Mouse (Mus musculus): ENCODE results near the gene Gja5. TPM values are rescaled to one million over a fixed set of nuclear protein-coding genes. Genes with fewer than 3 reads are reported as not detected.
"Not testable (repeated sequence)": the region's sequence is repeated elsewhere in the genome, so short reads cannot be mapped to it uniquely, and the experiment has no call there.

The Gja5 gene
- total RNA-seq, 2 experiments from 2014 or later: 0.70 to 0.75 TPM

DNA sequence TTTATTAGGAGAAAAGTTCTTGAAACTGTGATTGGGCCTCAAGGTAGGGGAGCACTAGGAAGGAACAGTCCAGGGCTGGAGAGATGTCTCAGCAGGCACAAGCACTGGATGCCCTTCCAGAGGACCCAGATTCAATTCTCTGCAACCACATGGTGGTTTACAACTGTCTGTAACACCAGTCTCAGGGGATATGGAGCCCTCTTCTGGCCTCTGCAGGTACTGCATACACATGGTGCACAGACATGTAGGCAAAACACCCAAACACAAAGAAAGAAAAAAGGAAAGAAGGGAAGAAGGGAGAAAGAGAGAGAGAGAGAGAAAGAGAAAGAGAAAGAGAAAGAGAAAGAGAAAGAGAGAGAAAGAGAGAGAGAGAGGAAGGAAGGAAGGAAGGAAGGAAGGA is 143.9 kb downstream of the Gja5 start:
- TF ChIP-seq CTCF (IDR thresholded peaks at IDR 0.05): peak; percentile 7
- intact Hi-C loops (cut with DNase I): no loop called here
- Histone ChIP-seq H3K4me3 (no peak overlapping the region), H3K27ac (no peak overlapping the region)
- no peak for DNase-seq (ENCODE audit: extremely low spot score in 1 of 2, low spot score in 2 of 2)

DNA sequence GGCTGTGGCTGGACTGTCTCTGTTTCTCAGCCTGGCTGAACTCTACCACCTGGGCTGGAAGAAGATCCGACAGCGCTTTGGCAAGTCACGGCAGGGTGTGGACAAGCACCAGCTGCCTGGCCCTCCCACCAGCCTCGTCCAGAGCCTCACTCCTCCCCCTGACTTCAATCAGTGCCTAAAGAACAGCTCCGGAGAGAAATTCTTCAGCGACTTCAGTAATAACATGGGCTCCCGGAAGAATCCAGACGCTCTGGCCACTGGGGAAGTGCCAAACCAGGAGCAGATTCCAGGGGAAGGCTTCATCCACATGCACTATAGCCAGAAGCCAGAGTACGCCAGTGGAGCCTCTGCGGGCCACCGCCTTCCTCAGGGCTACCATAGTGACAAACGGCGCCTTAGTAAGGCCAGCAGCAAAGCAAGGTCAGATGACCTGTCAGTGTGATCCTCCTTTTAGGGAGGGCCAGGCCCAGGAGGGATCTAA is 146.8 kb downstream of the Gja5 start:
- Histone ChIP-seq H3K27ac (no peak overlapping the region), H3K4me3 (no peak overlapping the region)
- intact Hi-C loops (cut with DNase I): no loop called here
- TF ChIP-seq CTCF (IDR thresholded peaks at IDR 0.05): no peak
- no peak for DNase-seq (ENCODE audit: extremely low spot score in 1 of 2, low spot score in 2 of 2)

DNA sequence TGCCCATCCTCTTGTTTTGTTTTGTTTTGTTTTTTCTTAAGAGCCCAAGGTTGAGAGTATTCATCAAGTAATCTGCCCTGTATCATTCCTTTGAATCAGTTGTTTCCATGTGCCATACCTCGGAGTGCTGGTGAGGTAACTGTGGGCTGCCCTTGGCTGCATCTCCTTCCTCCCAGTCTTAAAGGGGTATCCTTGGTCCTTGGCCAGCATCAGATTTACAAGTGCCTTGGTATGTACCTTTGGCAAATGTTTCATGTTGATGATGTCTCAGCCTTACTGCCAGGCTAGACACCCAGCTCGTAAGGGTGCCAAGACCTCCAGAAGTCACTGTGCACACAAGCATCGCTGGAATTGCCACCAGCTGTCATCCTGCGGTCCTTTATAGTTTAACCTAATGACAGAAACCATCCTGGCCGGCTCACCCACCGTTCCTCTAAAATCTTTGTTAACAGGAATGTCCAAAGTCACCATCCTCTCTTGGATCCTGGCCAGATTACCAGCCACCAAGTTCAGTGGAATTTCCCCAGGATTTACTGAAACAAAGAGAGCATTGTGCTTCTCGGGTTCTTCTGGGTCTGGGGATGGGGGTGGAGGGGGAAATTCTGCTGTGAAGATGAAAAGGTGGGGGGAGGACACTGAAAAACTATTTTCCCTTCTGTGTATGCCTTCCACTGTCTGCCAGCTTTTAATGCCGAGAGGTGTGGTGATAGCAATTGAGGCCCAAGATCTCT is 147.7 kb downstream of the Gja5 start:
- H3K27ac ChIP-seq: no peak overlapping the region
- TF ChIP-seq CTCF (IDR thresholded peaks at IDR 0.05): no peak
- DNase-seq (ENCODE audit: extremely low spot score in 1 of 2, low spot score in 2 of 2): no peak
- intact Hi-C loops (cut with DNase I): no loop called here
- H3K4me3 ChIP-seq: no peak overlapping the region

DNA sequence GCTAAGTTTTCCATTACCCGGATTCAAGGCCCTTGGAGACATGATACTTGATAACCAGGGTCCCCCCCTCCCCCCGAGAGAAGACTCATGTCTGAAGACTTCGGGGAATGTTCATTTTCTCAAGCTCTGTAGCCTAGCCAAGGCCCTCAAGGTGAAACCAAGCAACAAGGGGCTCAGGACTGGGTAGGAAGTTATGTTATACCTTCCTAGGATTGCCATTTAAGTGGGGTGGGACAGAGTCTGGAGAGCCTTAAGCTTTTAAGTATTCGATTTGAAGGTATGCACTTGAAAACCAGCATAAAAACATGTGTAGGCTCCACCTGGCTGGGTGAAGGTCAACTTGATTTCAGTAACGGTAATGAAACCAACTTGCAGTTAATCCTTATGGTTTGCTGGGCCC is 154.2 kb downstream of the Gja5 start:
- TF ChIP-seq CTCF (IDR thresholded peaks at IDR 0.05): no peak
- Histone ChIP-seq H3K27ac (no peak overlapping the region), H3K4me3 (no peak overlapping the region)
- no peak for DNase-seq (ENCODE audit: extremely low spot score in 1 of 2, low spot score in 2 of 2)
- intact Hi-C loops (cut with DNase I): no loop called here

DNA sequence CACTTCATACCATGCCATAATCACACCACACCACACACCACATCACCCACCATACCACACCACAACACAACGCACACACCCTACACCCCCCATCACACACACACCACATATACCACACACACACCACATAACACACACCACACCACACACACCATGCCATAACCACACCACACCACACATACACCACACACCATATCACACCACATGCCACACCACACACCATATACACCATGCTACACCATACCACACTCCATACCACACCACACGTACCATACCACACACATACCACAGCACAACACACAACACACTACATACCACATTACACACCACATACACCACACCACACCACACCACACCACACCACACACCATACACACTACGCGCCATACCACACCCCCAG is 155.6 kb downstream of the Gja5 start:
- intact Hi-C loops (cut with DNase I): no loop called here
- no peak for DNase-seq (ENCODE audit: extremely low spot score in 1 of 2, low spot score in 2 of 2)
- no peak for TF ChIP-seq CTCF (IDR thresholded peaks at IDR 0.05)
- Histone ChIP-seq H3K27ac (no peak overlapping the region), H3K4me3 (no peak overlapping the region)

DNA sequence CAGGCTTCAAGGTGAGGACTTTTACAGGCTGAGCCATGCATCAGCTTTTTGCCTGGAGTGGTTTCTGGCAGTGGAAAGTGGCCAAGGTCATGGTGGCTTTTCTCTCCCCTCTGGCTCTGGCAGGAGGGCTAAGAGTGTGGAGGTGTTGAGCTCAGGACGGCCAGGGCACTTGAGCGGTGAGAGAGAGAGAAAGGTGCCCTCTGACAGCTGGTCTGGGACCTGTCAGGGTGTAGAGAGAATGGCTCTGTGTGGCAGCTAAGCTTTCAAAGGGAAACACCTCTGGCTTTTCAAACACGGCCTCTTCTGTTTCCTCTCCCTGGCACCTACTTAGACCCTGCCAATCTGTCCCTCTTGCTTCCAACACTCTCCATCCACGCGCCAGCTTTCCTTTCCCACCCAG is 158.3 kb downstream of the Gja5 start:
- intact Hi-C loops (cut with DNase I): no loop called here

DNA sequence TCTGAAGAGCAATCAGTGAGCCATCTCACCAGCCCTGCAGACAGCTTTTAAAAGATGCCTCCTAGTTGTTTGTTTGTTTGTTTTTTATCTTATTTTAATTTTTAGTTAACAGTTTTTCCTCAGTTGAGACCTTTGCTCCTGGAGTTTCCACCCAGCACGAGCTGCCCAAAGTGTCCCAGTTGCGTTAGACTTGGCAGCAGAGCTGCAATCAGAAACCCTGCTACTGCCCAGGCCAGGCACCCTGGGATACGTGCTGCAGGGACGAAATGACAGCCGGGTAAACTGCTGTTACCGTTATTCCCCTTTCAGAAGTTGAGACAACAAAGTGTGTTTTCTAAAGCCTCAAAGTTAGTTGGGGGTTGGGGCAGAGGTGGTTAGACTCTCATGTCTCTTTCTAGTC is 159.6 kb downstream of the Gja5 start:
- DNase-seq (ENCODE audit: extremely low spot score in 1 of 2, low spot score in 2 of 2): no peak
- TF ChIP-seq CTCF (IDR thresholded peaks at IDR 0.05): no peak
- no peak overlapping the region for H3K4me3 ChIP-seq
- intact Hi-C loops (cut with DNase I): no loop called here
- no peak overlapping the region for H3K27ac ChIP-seq

More for the DNA sequence above, 158.3 kb downstream of the Gja5 start:
- DNase-seq (ENCODE audit: extremely low spot score in 1 of 2, low spot score in 2 of 2): no peak
- Histone ChIP-seq H3K4me3 (no peak overlapping the region), H3K27ac (no peak overlapping the region)
- no peak for TF ChIP-seq CTCF (IDR thresholded peaks at IDR 0.05)

DNA sequence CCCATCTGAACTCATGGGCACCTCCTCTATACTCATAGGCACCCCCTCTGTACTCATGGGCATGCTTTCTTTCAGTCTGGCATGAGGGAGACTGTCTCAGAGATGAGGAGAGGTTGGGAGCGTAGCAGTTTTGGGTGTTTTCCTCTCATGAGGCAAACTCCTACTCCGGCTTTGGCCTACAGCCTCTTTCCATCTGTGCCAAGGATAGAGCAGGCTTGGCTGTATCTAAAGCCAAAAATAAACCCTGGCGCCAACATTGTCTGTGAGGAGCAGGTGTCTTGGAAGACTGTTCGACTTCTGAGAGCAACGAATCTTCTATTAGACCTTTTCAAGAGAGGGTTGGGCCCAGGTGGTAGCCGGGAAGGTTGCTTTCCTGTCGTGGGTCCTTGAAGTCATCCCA is 165.1 kb downstream of the Gja5 start:
- intact Hi-C loops (cut with DNase I); H3K27ac ChIP-seq; DNase-seq (ENCODE audit: extremely low spot score in 1 of 2, low spot score in 2 of 2); H3K4me3 ChIP-seq: not testable (repeated sequence)

DNA sequence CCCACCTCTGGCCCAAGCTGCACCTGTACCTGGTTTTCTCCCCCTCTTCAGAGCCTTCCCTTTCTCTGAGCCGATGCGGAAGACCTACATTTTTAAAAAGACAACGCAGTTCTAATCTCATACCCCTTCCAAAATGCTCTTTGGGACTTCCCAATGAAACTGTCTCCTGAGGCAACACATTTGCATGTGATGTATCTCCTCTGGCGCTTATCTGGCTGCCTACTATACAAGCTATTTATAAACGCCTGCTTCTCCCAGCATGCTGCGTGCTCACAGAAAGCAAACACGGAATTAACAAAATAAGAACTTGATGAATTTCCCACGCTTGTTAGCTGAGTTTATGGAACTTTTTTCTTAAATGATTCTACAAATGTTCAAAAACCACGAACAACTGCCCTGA is 167.4 kb downstream of the Gja5 start:
- DNase-seq (ENCODE audit: extremely low spot score in 1 of 2, low spot score in 2 of 2); intact Hi-C loops (cut with DNase I); H3K4me3 ChIP-seq; H3K27ac ChIP-seq: not testable (repeated sequence)

DNA sequence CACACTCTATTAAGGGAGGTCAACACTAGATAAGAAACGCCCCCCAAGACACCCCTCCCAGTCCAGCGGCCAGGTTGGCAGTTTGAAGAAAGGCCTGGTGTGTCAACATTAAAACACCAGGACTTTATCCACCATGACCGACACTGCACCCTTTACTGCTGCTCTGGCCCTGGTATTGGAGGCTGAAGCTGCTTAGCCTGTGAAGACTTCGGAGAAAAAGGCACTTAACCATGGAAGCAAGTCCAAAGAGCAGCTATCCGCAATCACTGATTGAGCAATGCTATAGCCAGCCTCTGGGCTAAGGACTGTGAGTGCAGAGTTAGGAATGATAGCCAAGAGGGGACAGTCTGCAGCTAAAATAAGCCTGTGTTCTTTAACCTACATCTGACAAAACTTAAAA is 167.9 kb downstream of the Gja5 start:
- intact Hi-C loops (cut with DNase I); H3K4me3 ChIP-seq; H3K27ac ChIP-seq; DNase-seq (ENCODE audit: extremely low spot score in 1 of 2, low spot score in 2 of 2): not testable (repeated sequence)

DNA sequence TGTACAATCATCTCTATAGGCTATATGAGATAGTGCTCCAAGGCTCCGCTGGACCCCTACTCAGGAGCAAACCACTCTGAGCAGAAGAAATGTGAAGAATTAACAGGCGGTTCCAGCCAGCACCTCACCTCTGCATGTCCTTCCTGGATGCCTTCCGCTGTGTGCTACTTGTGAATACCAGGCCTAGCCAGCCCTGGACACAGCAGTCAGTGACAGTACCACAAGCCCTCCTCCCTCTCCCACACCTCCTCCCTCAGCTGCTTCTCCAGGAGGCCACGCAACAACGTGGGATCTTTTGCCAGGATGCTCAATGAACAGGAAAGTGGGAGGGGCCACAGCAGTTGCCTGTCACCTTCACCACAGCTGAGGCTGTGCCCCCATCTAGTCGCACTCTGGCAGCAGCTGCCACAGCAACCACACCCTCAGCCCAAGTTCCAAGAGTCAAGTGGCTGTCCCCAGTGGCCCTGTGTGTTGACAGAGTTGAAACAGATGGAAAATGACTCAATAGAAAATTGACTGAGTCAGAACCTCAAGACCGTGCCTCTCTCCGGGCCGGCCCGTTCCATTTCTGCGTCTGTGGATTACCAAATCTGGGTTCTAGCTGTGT is 171.4 kb downstream of the Gja5 start:
- intact Hi-C loops (cut with DNase I): loop anchor here (2.0 kb wide), 1 partner anchor 137 kb away; no protein-coding TSS in a partner anchor
- not testable (repeated sequence) for DNase-seq (ENCODE audit: extremely low spot score in 1 of 2, low spot score in 2 of 2)

DNA sequence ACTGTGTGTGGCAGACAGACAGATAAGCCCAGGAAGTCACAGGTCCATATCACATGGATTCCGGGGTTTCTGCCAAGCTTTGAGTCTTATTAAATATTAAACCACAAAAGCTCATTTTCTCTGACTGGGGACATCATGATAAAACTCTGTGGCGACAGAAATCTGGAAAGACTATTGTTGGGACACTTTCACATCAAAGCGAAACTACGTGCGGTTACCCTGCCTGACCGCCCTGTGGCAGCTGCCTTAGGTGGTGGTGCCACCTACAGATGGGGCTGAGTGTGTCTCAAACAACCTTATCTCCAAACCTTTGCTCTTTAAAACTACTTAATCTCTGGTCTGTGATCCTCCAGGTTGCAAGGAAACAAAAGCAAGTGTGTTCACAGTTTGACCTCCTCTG is 171.9 kb downstream of the Gja5 start:
- intact Hi-C loops (cut with DNase I): loop anchor here (2.0 kb wide), 1 partner anchor 138 kb away; no protein-coding TSS in a partner anchor
- no peak overlapping the region for H3K4me3 ChIP-seq

More for the DNA sequence above, 171.4 kb downstream of the Gja5 start:
- H3K4me3 ChIP-seq, H3K27ac ChIP-seq: not testable (repeated sequence)

DNA sequence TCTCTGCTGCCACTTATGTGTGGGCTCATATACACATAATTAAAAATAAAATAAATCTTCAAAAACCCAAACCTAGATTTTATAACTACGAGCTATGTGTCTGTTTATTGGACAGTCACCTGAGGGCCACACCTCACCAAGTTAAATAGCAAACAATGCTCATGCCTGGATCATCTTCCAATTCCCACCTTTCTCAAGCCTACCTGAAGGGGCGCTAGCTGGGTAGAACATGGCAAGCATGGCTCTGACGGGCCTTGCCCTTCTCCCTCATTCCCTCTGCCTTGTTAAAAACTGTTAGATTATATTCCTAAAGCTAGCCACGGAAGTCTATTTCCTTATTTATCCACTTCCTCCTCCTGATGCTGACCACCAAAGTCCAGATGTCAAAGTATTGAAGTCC is 173.9 kb downstream of the Gja5 start:
- intact Hi-C loops (cut with DNase I): no loop called here
- no peak for DNase-seq (ENCODE audit: extremely low spot score in 1 of 2, low spot score in 2 of 2)
- TF ChIP-seq CTCF (IDR thresholded peaks at IDR 0.05): no peak; the same call in 1 of the 2 replicates
- Histone ChIP-seq H3K27ac (no peak overlapping the region), H3K4me3 (no peak overlapping the region)

More for the DNA sequence above, 171.9 kb downstream of the Gja5 start:
- no peak overlapping the region for H3K27ac ChIP-seq
- TF ChIP-seq CTCF (IDR thresholded peaks at IDR 0.05): peak; percentile 59
- no peak for DNase-seq (ENCODE audit: extremely low spot score in 1 of 2, low spot score in 2 of 2)
